10 mouse cellular contexts compared by ENCODE assay signal in the genomic region with DNA sequence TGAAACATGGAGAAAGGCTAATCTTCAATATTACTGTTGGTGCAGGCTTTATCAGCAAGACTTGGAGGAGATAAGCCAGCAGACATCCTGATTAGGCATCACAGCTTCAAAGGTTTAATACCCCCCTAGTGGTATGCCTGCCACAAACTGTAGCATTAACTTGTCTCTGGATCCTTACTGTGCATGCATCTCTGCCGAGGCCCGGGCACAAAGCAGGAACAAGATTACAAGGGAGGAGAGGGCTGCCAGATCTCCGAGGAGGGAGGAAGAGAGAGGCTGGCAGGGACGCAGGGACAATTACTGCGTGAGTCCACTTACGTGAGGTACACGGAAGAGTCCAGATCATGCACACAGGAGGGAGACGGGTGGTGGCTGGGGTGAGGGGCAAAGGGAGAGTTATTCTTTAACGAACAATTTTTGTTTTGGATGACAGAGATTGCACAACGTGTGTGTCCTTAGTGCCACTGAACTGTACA. TPM values are rescaled to one million over a fixed set of nuclear protein-coding genes. Genes with fewer than 3 reads are reported as not detected.
DNase-seq lines count a peak whose midpoint lies in the region; ATAC-seq and TF ChIP-seq lines count a peak whose summit lies in the region.
"Had no signal": no experiment of that assay in that cellular context is flagged by ENCODE, and none has a peak within 500 bp of the region (broad histone marks: within the 10 kb centered on the region; RNA-seq: fewer than 3 reads in every experiment).

No protein-coding gene starts in this region.

- H3K27me3 ChIP-seq in forebrain, embryonic 14.5 days (replicated peaks; ENCODE audit: control insufficient read depth, insufficient read depth, low read length), result no peaks in the 10 kb centered on the region
- no peaks in the 10 kb centered on the region for H3K27me3 ChIP-seq in forebrain, embryonic 11.5 days (ENCODE audit: control insufficient read depth, insufficient read depth, low read length)
- no peaks in the 10 kb centered on the region for H3K27me3 ChIP-seq in neural tube, embryonic 15.5 days (replicated peaks)
- no peaks in the 10 kb centered on the region for H3K27me3 ChIP-seq in intestine, postnatal 0 days (replicated peaks; ENCODE audit: control insufficient read depth, insufficient read depth, low read length)

- WGBS in forebrain, embryonic 14.5 days, result 43% methylated on average over 10 of the region's 10 CpGs
- WGBS in forebrain, embryonic 11.5 days, result 63% methylated on average over 10 of the region's 10 CpGs
- WGBS in neural tube, embryonic 15.5 days, result 52% methylated on average over 10 of the region's 10 CpGs
- 31% methylated on average over 10 of the region's 10 CpGs for WGBS in intestine, postnatal 0 days

- peak; percentile 39 for DNase-seq in forebrain, embryonic 14.5 days (ENCODE audit: low spot score)
- no peak for DNase-seq in forebrain, embryonic 11.5 days (ENCODE audit: low spot score)
- no peak for DNase-seq in neural tube, embryonic 10.5 days (ENCODE audit: extremely low spot score, low spot score)
- no peak for DNase-seq in ovary, adult 18-20 months (ENCODE audit: low spot score)
- DNase-seq in thymus, postnatal 4 days, result no peak
- no peak for DNase-seq in frontal cortex, postnatal 14 days (ENCODE audit: low spot score in 2 of 2)
- DNase-seq: right cerebral cortex, postnatal 4 days had no signal

- ATAC-seq in forebrain, embryonic 14.5 days, result no peak
- no peak for ATAC-seq in forebrain, embryonic 11.5 days (replicated peaks; ENCODE audit: low FRiP score)
- peak; percentile 45; the same call in 1 of the 2 replicates for ATAC-seq in neural tube, embryonic 15.5 days (ENCODE audit: low FRiP score)
- peak; percentile 22; the same call in 1 of the 2 replicates for ATAC-seq in intestine, postnatal 0 days

- no peaks in the 10 kb centered on the region for H3K9me3 ChIP-seq in forebrain, embryonic 14.5 days (replicated peaks; ENCODE audit: control insufficient read depth, low read length)
- no peaks in the 10 kb centered on the region; the same call in 1 of the 2 replicates for H3K9me3 ChIP-seq in forebrain, embryonic 11.5 days (ENCODE audit: control insufficient read depth, low read length)
- no peaks in the 10 kb centered on the region for H3K9me3 ChIP-seq in neural tube, embryonic 15.5 days (replicated peaks)
- no peaks in the 10 kb centered on the region for H3K9me3 ChIP-seq in intestine, postnatal 0 days (ENCODE audit: control insufficient read depth)

- H3K4me3 ChIP-seq in forebrain, embryonic 14.5 days (ENCODE audit: low read depth, low read length), result no peak overlapping the region
- no peak overlapping the region for H3K4me3 ChIP-seq in forebrain, embryonic 11.5 days (ENCODE audit: low read depth, low read length)
- H3K4me3 ChIP-seq in neural tube, embryonic 15.5 days (replicated peaks), result no peak overlapping the region
- no peak overlapping the region for H3K4me3 ChIP-seq in intestine, postnatal 0 days (ENCODE audit: low read depth, low read length)
- H3K4me3 ChIP-seq: erythroblast, embryonic 14.5 days had no signal

- peak; percentile 37 for TF ChIP-seq CTCF in intestine, postnatal 0 days (IDR thresholded peaks at IDR 0.05; ENCODE audit: low read depth)

- no peak overlapping the region for H3K27ac ChIP-seq in forebrain, embryonic 14.5 days (ENCODE audit: low read depth, low read length)
- H3K27ac ChIP-seq in forebrain, embryonic 11.5 days (ENCODE audit: low read depth, low read length), result no peak overlapping the region
- H3K27ac ChIP-seq in neural tube, embryonic 15.5 days (replicated peaks), result peak overlapping the region; percentile 51
- H3K27ac ChIP-seq in intestine, postnatal 0 days (ENCODE audit: low read depth, low read length), result no peak overlapping the region

- no peak overlapping the region for H3K9ac ChIP-seq in forebrain, embryonic 14.5 days (ENCODE audit: low read length)
- no peak overlapping the region for H3K9ac ChIP-seq in forebrain, embryonic 11.5 days (ENCODE audit: low read length)
- no peak overlapping the region for H3K9ac ChIP-seq in neural tube, embryonic 15.5 days (replicated peaks)
- no peak overlapping the region for H3K9ac ChIP-seq in intestine, postnatal 0 days (ENCODE audit: low read depth, low read length)

- no peak overlapping the region for H3K4me2 ChIP-seq in forebrain, embryonic 14.5 days (ENCODE audit: low read length)
- no peak overlapping the region for H3K4me2 ChIP-seq in forebrain, embryonic 11.5 days (ENCODE audit: low read depth, low read length, severe bottlenecking)
- no peak overlapping the region for H3K4me2 ChIP-seq in neural tube, embryonic 15.5 days
- 0 out of 2 replicates have a peak overlapping the region, but pooled peaks have one; percentile 17 for H3K4me2 ChIP-seq in intestine, postnatal 0 days (replicated peaks; ENCODE audit: low read depth)

- H3K36me3 ChIP-seq in forebrain, embryonic 14.5 days (ENCODE audit: control insufficient read depth, insufficient read depth, low read length), result no peaks in the 10 kb centered on the region
- H3K36me3 ChIP-seq in forebrain, embryonic 11.5 days (ENCODE audit: control insufficient read depth, insufficient read depth, low read length), result no peaks in the 10 kb centered on the region
- no peaks in the 10 kb centered on the region for H3K36me3 ChIP-seq in neural tube, embryonic 15.5 days
- no peaks in the 10 kb centered on the region for H3K36me3 ChIP-seq in intestine, postnatal 0 days (ENCODE audit: control insufficient read depth, insufficient read depth)

- no peaks in the 10 kb centered on the region for H3K4me1 ChIP-seq in forebrain, embryonic 14.5 days (ENCODE audit: control insufficient read depth, insufficient read depth, low read length)
- no peaks in the 10 kb centered on the region for H3K4me1 ChIP-seq in forebrain, embryonic 11.5 days (replicated peaks; ENCODE audit: control insufficient read depth, insufficient read depth, low read length)
- peaks cover 33% of the 10 kb centered on the region for H3K4me1 ChIP-seq in neural tube, embryonic 15.5 days
- H3K4me1 ChIP-seq in intestine, postnatal 0 days (replicated peaks; ENCODE audit: control insufficient read depth, insufficient read depth, low read length), result peaks cover 11% of the 10 kb centered on the region

RNA-seq across cellular contexts. Expression of gene Stat5b, which starts 21.8 kb away (rescaled TPM):
- polyA plus RNA-seq in forebrain, embryonic 14.5 days (2014; fragmentation: Nextera tagmentation; extraction: Ambion mirVana), result 10.9 and 11.4 TPM in 2 replicates
- 18.7 and 19.1 TPM in 2 replicates for polyA plus RNA-seq in forebrain, embryonic 11.5 days (2014; fragmentation: Nextera tagmentation; extraction: Ambion mirVana)
- polyA plus RNA-seq in neural tube, embryonic 15.5 days (2015; fragmentation: Nextera tagmentation; extraction: Ambion mirVana), result 18.5 and 25.5 TPM in 2 replicates
- 13.0 and 13.3 TPM in 2 replicates for polyA plus RNA-seq in intestine, postnatal 0 days (2015; fragmentation: Nextera tagmentation; extraction: Ambion mirVana)

RNA-seq across cellular contexts. Expression of gene Stat5a, which starts 30.4 kb away (rescaled TPM):
- 0.69 and 0.96 TPM in 2 replicates for polyA plus RNA-seq in forebrain, embryonic 14.5 days (2014; fragmentation: Nextera tagmentation; extraction: Ambion mirVana)
- 1.3 and 1.5 TPM in 2 replicates for polyA plus RNA-seq in forebrain, embryonic 11.5 days (2014; fragmentation: Nextera tagmentation; extraction: Ambion mirVana)
- 2.1 and 10.1 TPM in 2 replicates for polyA plus RNA-seq in neural tube, embryonic 15.5 days (2015; fragmentation: Nextera tagmentation; extraction: Ambion mirVana)
- 4.8 TPM in 2 replicates for polyA plus RNA-seq in intestine, postnatal 0 days (2015; fragmentation: Nextera tagmentation; extraction: Ambion mirVana)

RNA-seq across cellular contexts. Expression of gene Ghdc, which starts 58.0 kb away (rescaled TPM):
- 0.94 and 1.7 TPM in 2 replicates for polyA plus RNA-seq in forebrain, embryonic 14.5 days (2014; fragmentation: Nextera tagmentation; extraction: Ambion mirVana)
- 2.1 and 2.9 TPM in 2 replicates for polyA plus RNA-seq in forebrain, embryonic 11.5 days (2014; fragmentation: Nextera tagmentation; extraction: Ambion mirVana)
- polyA plus RNA-seq in neural tube, embryonic 15.5 days (2015; fragmentation: Nextera tagmentation; extraction: Ambion mirVana), result 8.5 and 9.9 TPM in 2 replicates
- polyA plus RNA-seq in intestine, postnatal 0 days (2015; fragmentation: Nextera tagmentation; extraction: Ambion mirVana), result 5.2 and 5.5 TPM in 2 replicates

Comparison
In these comparisons a context has a peak if more than half of its experiments do, and no peak if none do; other contexts are left out.
1. ATAC-seq: peak in neural tube, embryonic 15.5 days (single experiment) and intestine, postnatal 0 days (single experiment); none in forebrain, embryonic 14.5 days (single experiment) and forebrain, embryonic 11.5 days (single experiment).